Mouse (Mus musculus): ENCODE data around the gene Crat. TPM values are rescaled to one million over a fixed set of nuclear protein-coding genes. Genes with fewer than 3 reads are reported as not detected.

Crat gene
- polyA plus RNA-seq, 1 experiment from 2014 or later, result 30.0 TPM

DNA sequence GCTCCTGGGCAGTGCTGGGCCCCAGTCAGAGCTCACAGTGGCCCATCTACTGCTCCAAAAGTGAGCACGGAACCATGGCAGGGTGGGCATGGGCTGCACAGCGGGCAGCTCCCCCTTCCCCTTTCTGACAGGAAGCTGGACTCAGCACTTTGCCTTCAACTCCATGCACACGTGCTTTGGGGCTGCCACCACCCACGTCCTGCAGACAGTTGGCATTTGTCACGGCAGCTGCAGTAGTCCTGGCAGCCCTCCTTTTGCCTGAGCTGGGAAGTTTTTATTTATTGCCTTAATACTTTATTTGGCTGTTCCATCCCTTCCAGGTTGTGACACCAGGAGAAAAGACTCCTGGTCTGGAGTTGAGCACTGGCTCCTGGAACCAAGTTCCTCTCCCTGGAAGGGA, 30.8 kb downstream of the Crat start:
- H3K36me3 ChIP-seq (ENCODE audit: control insufficient read depth, insufficient read depth, low read length), result peaks cover 32% of the 10 kb centered on the region
- no peaks in the 10 kb centered on the region for H3K27me3 ChIP-seq (ENCODE audit: control insufficient read depth, insufficient read depth, low read length)
- WGBS, result 81% methylated on average over 5 of the region's 5 CpGs
- no peak overlapping the region for H3K4me2 ChIP-seq (replicated peaks; ENCODE audit: low read depth, low read length)
- no peaks in the 10 kb centered on the region for H3K4me1 ChIP-seq (ENCODE audit: control insufficient read depth, insufficient read depth, low read length)
- ATAC-seq (ENCODE audit: insufficient number of reproducible peaks, insufficient read depth, low FRiP score, low read depth), result no peak
- H3K9ac ChIP-seq (replicated peaks; ENCODE audit: low read depth, low read length), result no peak overlapping the region
- no peak overlapping the region for H3K27ac ChIP-seq (ENCODE audit: low read length)
- no peak overlapping the region for H3K4me3 ChIP-seq (ENCODE audit: low read depth, low read length)
- no peaks in the 10 kb centered on the region for H3K9me3 ChIP-seq (ENCODE audit: control insufficient read depth, low read depth, low read length)

DNA sequence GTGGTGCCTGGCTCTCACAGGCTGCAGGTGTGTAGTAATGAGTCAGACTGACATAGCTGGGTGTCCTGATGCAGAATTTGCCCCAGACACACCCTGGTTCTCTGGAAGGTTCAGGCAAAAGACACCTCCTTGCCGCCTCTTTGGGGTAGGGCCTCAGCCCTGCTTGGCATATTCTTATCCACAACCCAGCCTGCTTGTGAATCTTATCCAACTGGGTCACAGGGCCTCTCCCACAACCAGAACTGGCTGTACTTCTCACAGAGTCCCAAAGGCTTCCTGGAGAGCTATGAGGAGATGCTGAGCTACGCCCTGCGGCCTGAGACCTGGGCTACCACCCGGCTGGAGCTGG, 34.3 kb downstream of the Crat start:
- WGBS, result 92% methylated on average over 4 of the region's 4 CpGs
- Histone ChIP-seq H3K4me2 (replicated peaks; ENCODE audit: low read depth, low read length) (no peak overlapping the region), H3K27me3 (ENCODE audit: control insufficient read depth, insufficient read depth, low read length) (no peaks in the 10 kb centered on the region), H3K9me3 (ENCODE audit: control insufficient read depth, low read depth, low read length) (no peaks in the 10 kb centered on the region), H3K27ac (ENCODE audit: low read length) (no peak overlapping the region), H3K4me3 (ENCODE audit: low read depth, low read length) (no peak overlapping the region), H3K4me1 (ENCODE audit: control insufficient read depth, insufficient read depth, low read length) (no peaks in the 10 kb centered on the region), H3K36me3 (ENCODE audit: control insufficient read depth, insufficient read depth, low read length) (peaks cover 58% of the 10 kb centered on the region), H3K9ac (replicated peaks; ENCODE audit: low read depth, low read length) (no peak overlapping the region)
- ATAC-seq (ENCODE audit: insufficient number of reproducible peaks, insufficient read depth, low FRiP score, low read depth), result no peak

DNA sequence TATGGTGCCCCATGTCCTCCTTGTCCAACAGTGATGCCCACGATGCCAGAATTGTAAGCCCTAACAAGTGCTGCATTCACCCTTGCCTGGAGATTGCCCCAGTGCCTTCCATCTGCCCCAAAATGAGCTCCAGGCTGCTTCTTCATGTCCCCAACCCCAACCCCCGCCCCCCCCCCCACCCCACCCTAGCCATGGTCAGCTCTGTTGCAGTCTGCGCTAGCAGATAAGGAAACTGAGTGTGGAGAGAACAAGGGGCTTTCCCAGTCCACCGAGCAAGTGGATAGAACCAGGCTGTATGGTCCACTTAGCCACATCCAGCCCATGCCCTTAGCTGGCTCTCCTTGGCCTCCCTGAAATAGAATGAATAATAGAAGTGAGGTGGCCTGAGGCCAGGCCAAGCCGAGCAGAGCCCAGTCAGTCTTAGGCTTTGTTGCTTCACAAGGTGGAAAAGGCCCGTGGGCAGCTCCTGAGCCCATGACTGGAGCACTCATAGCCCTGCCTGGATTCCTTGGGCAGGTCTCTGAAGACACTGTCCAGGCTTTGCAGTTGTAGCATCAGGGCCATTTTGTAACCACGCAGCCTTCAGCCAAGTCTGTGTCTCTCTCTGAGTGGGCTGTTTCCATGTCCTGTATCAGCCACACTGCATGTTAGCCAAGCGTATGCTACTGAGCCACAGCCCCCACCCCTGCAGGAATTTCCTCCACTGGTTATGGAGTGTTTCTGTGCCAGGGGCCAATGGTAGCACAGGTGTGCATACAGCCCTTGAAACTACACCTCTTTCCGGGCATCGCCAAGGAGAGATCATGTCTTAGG, 34.8 kb downstream of the Crat start:
- no peaks in the 10 kb centered on the region for H3K9me3 ChIP-seq (ENCODE audit: control insufficient read depth, low read depth, low read length)
- H3K4me2 ChIP-seq (replicated peaks; ENCODE audit: low read depth, low read length), result no peak overlapping the region
- H3K4me3 ChIP-seq (ENCODE audit: low read depth, low read length), result no peak overlapping the region
- no peak for ATAC-seq (ENCODE audit: insufficient number of reproducible peaks, insufficient read depth, low FRiP score, low read depth)
- H3K27ac ChIP-seq (ENCODE audit: low read length), result no peak overlapping the region
- H3K9ac ChIP-seq (replicated peaks; ENCODE audit: low read depth, low read length), result no peak overlapping the region
- peaks cover 64% of the 10 kb centered on the region for H3K36me3 ChIP-seq (ENCODE audit: control insufficient read depth, insufficient read depth, low read length)
- no peaks in the 10 kb centered on the region for H3K27me3 ChIP-seq (ENCODE audit: control insufficient read depth, insufficient read depth, low read length)
- WGBS, result 86% methylated on average over 10 of the region's 10 CpGs
- no peaks in the 10 kb centered on the region for H3K4me1 ChIP-seq (ENCODE audit: control insufficient read depth, insufficient read depth, low read length)

DNA sequence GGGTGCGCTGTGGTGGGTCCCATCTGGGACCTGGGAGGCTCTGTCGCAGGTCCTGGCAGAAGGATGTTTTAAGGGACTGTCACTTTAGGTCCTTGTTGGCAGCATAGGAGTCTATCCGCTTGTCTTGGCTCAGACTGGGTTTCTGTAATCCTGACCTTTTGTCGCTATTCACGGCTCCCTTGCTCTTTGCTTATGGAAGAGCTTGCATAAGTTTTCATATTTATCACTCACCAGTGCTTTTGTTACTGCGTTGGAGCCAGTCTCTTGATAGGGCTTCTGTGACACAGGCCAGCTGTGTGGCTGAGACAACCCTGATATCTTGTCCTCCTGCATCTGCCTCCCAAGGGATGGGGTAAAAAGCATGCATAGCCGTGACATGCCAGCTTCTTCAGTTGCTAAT, 36.3 kb downstream of the Crat start:
- no peak overlapping the region for H3K9ac ChIP-seq (replicated peaks; ENCODE audit: low read depth, low read length)
- H3K27ac ChIP-seq (ENCODE audit: low read length), result no peak overlapping the region
- 83% methylated on average over 7 of the region's 7 CpGs for WGBS
- H3K36me3 ChIP-seq (ENCODE audit: control insufficient read depth, insufficient read depth, low read length), result peaks cover 68% of the 10 kb centered on the region
- H3K4me2 ChIP-seq (replicated peaks; ENCODE audit: low read depth, low read length), result no peak overlapping the region
- H3K9me3 ChIP-seq (ENCODE audit: control insufficient read depth, low read depth, low read length), result no peaks in the 10 kb centered on the region
- ATAC-seq (ENCODE audit: insufficient number of reproducible peaks, insufficient read depth, low FRiP score, low read depth), result no peak
- no peak overlapping the region for H3K4me3 ChIP-seq (ENCODE audit: low read depth, low read length)
- no peaks in the 10 kb centered on the region for H3K4me1 ChIP-seq (ENCODE audit: control insufficient read depth, insufficient read depth, low read length)
- H3K27me3 ChIP-seq (ENCODE audit: control insufficient read depth, insufficient read depth, low read length), result no peaks in the 10 kb centered on the region

DNA sequence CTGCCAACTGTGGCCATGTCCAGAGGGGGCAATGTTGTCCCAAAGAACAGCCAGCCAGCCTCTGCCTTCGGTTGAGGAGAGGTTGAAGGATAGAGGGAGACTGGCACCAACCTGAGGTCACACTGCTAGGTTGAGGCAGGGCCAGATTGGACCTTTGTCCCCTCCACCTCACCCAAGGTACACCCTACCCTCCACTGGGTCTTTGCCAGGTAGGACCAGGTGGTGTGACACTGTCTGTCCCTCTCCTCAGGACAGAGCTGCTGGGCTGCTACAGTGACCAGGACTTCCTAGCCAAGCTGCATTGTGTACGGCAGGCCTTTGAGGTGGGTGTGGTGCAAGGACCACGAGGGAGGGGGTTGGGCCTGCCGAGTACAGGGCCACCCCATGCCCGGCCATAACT, 37.9 kb downstream of the Crat start:
- Histone ChIP-seq H3K27me3 (ENCODE audit: control insufficient read depth, insufficient read depth, low read length) (no peaks in the 10 kb centered on the region), H3K4me2 (replicated peaks; ENCODE audit: low read depth, low read length) (no peak overlapping the region), H3K36me3 (ENCODE audit: control insufficient read depth, insufficient read depth, low read length) (peaks cover 67% of the 10 kb centered on the region), H3K9ac (replicated peaks; ENCODE audit: low read depth, low read length) (no peak overlapping the region), H3K27ac (ENCODE audit: low read length) (no peak overlapping the region), H3K9me3 (ENCODE audit: control insufficient read depth, low read depth, low read length) (no peaks in the 10 kb centered on the region), H3K4me3 (ENCODE audit: low read depth, low read length) (no peak overlapping the region), H3K4me1 (ENCODE audit: control insufficient read depth, insufficient read depth, low read length) (no peaks in the 10 kb centered on the region)
- ATAC-seq (ENCODE audit: insufficient number of reproducible peaks, insufficient read depth, low FRiP score, low read depth), result no peak
- 77% methylated on average over 5 of the region's 5 CpGs for WGBS

DNA sequence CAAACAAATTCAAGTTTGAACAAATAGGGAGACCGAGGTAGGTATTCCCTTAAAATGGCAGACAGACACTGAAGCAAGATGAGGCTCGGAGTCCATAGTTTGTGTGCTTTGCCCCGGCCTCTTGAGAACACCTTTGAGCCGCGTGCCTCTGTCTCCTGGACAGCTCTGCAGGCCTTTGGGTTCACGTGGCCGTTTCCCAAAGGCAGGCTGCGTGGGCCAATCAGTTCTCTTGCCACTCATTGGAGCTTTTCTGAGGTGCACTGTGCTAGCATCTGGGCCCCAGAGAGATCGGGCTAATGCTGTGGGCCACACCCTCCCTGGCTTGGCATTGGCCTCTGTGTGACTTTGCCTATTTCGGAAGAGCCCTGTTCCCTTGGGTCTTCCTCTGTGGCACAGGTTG, 39.7 kb downstream of the Crat start:
- H3K4me2 ChIP-seq (replicated peaks; ENCODE audit: low read depth, low read length), result no peak overlapping the region
- ATAC-seq (ENCODE audit: insufficient number of reproducible peaks, insufficient read depth, low FRiP score, low read depth), result no peak
- no peaks in the 10 kb centered on the region for H3K27me3 ChIP-seq (ENCODE audit: control insufficient read depth, insufficient read depth, low read length)
- no peaks in the 10 kb centered on the region for H3K4me1 ChIP-seq (ENCODE audit: control insufficient read depth, insufficient read depth, low read length)
- no peak overlapping the region for H3K4me3 ChIP-seq (ENCODE audit: low read depth, low read length)
- no peaks in the 10 kb centered on the region for H3K9me3 ChIP-seq (ENCODE audit: control insufficient read depth, low read depth, low read length)
- H3K9ac ChIP-seq (replicated peaks; ENCODE audit: low read depth, low read length), result no peak overlapping the region
- 91% methylated on average over 10 of the region's 10 CpGs for WGBS
- H3K36me3 ChIP-seq (ENCODE audit: control insufficient read depth, insufficient read depth, low read length), result peaks cover 58% of the 10 kb centered on the region
- no peak overlapping the region for H3K27ac ChIP-seq (ENCODE audit: low read length)

DNA sequence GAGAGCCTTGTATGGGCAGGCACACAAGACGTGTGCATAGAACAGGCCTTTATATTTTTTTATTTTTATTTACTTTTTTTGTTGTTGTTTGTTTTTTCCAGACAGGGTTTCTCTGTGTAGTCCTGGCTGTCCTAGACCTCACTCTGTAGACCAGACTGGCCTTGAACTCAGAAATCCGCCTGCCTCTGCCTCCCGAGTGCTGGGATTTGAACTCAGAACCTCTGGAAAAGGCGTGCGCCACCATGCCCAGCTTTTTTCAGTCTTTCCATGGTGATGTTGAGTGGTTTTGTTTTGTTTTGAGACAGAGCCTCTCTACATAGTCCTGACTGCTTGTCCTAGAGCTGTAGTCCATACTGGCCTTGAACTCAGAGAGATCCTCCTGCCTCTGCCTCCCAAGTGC, 42.9 kb downstream of the Crat start:
- Histone ChIP-seq H3K27me3 (ENCODE audit: control insufficient read depth, insufficient read depth, low read length) (no peaks in the 10 kb centered on the region), H3K27ac (ENCODE audit: low read length) (no peak overlapping the region), H3K9me3 (ENCODE audit: control insufficient read depth, low read depth, low read length) (no peaks in the 10 kb centered on the region), H3K4me2 (replicated peaks; ENCODE audit: low read depth, low read length) (no peak overlapping the region), H3K4me3 (ENCODE audit: low read depth, low read length) (no peak overlapping the region), H3K36me3 (ENCODE audit: control insufficient read depth, insufficient read depth, low read length) (peaks cover 66% of the 10 kb centered on the region), H3K4me1 (ENCODE audit: control insufficient read depth, insufficient read depth, low read length) (no peaks in the 10 kb centered on the region), H3K9ac (replicated peaks; ENCODE audit: low read depth, low read length) (no peak overlapping the region)
- WGBS, result 98% methylated on average over 5 of the region's 5 CpGs
- ATAC-seq (ENCODE audit: insufficient number of reproducible peaks, insufficient read depth, low FRiP score, low read depth), result no peak

DNA sequence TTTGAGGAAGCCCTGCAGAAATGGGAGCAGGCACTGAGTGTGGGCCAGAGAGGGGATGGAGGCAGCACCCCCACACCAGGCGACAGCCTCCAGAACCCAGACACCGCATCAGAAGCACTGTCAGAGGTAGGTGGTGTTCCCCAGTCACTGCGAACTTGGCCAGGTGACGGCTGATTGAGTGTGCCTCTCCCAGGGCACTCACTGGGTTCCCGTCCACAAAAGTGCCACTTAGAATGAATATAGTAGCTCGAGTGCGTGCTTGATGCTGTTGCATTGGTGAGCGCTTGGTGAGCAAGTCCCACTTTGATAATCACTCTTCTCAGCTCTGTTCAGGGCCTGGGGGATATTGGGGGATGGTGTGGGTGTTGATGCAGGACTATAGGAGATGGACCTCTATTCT, 44.1 kb downstream of the Crat start:
- H3K9me3 ChIP-seq (ENCODE audit: control insufficient read depth, low read depth, low read length), result no peaks in the 10 kb centered on the region
- ATAC-seq (ENCODE audit: insufficient number of reproducible peaks, insufficient read depth, low FRiP score, low read depth), result no peak
- no peaks in the 10 kb centered on the region for H3K27me3 ChIP-seq (ENCODE audit: control insufficient read depth, insufficient read depth, low read length)
- H3K4me3 ChIP-seq (ENCODE audit: low read depth, low read length), result no peak overlapping the region
- WGBS, result 96% methylated on average over 8 of the region's 8 CpGs
- peaks cover 60% of the 10 kb centered on the region for H3K36me3 ChIP-seq (ENCODE audit: control insufficient read depth, insufficient read depth, low read length)
- no peak overlapping the region for H3K9ac ChIP-seq (replicated peaks; ENCODE audit: low read depth, low read length)
- no peak overlapping the region for H3K27ac ChIP-seq (ENCODE audit: low read length)
- no peak overlapping the region for H3K4me2 ChIP-seq (replicated peaks; ENCODE audit: low read depth, low read length)
- H3K4me1 ChIP-seq (ENCODE audit: control insufficient read depth, insufficient read depth, low read length), result no peaks in the 10 kb centered on the region

DNA sequence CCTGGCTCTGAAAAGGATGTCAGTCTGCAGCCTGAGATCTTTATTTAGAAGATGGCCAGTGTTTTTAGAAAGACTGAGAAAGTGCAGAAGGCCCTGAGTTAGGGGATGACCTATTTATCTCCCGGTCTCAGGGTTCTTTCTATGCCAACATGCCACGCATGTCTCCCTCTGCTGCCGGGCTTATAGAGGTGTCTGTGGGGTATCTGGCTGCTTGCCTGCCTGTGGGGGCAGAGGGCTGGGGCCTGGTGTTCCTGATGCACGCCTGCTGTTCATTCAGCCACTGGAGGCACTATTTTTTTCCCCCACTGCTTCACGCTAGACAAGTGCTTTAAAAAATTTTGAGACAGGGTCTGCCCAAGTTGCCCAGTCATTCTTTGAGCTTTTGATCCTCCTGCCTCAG, 49.4 kb downstream of the Crat start:
- H3K9ac ChIP-seq (replicated peaks; ENCODE audit: low read depth, low read length), result no peak overlapping the region

More for the DNA sequence above, 49.4 kb downstream of the Crat start:
- H3K9me3 ChIP-seq (ENCODE audit: control insufficient read depth, low read depth, low read length), result no peaks in the 10 kb centered on the region
- no peak overlapping the region for H3K4me3 ChIP-seq (ENCODE audit: low read depth, low read length)
- no peak overlapping the region for H3K27ac ChIP-seq (ENCODE audit: low read length)
- no peaks in the 10 kb centered on the region for H3K27me3 ChIP-seq (ENCODE audit: control insufficient read depth, insufficient read depth, low read length)
- H3K36me3 ChIP-seq (ENCODE audit: control insufficient read depth, insufficient read depth, low read length), result peaks cover 31% of the 10 kb centered on the region
- no peak overlapping the region for H3K4me2 ChIP-seq (replicated peaks; ENCODE audit: low read depth, low read length)
- no peak for ATAC-seq (ENCODE audit: insufficient number of reproducible peaks, insufficient read depth, low FRiP score, low read depth)
- peaks cover 10% of the 10 kb centered on the region; the same call in 1 of the 2 replicates for H3K4me1 ChIP-seq (ENCODE audit: control insufficient read depth, insufficient read depth, low read length)
- 67% methylated on average over 5 of the region's 5 CpGs for WGBS

Measured in stomach, embryonic 14.5 days (tissue).